Mouse (Mus musculus) CH12.LX (cell line): ENCODE data around the gene Scaf4.

Experiments
- CTCF ChIP-seq, 2 experiments: IDR thresholded peaks in 1 of 2; conservative IDR thresholded peaks in 1 of 2; 2 replicates each; pipeline ENCODE4 v1.5.1; 2011 to 2012; ENCODE audit warnings: low read depth in 2 of 2, low read length in 2 of 2, improper control_type of control experiment in 1 of 2, inconsistent platforms in 1 of 2, mild to moderate bottlenecking in 1 of 2, moderate library complexity in 1 of 2
- ELF1 ChIP-seq: IDR thresholded peaks from 2 replicates; pipeline ENCODE4 v1.6.1; 2014; ENCODE audit warnings: low read depth, mild to moderate bottlenecking, inconsistent platforms, low read length, improper control_type of control experiment
- EP300 ChIP-seq: IDR thresholded peaks from 2 replicates; pipeline ENCODE4 v1.6.1; 2011; ENCODE audit warnings: low read length, improper control_type of control experiment
- MAFK ChIP-seq: IDR thresholded peaks from 2 replicates; pipeline ENCODE4 v1.6.1; 2011; ENCODE audit warnings: low read length, improper control_type of control experiment; ENCODE audit not compliant: insufficient replicate concordance
- MYC ChIP-seq: IDR thresholded peaks from 2 replicates; pipeline ENCODE4 v1.6.1; 2011; ENCODE audit warnings: low read depth, mild to moderate bottlenecking, improper control_type of control experiment, low read length
- POLR2A ChIP-seq: IDR thresholded peaks from 2 replicates; pipeline ENCODE4 v1.6.1; 2011; ENCODE audit warnings: low read depth, mild to moderate bottlenecking, improper control_type of control experiment, low read length
- RAD21 ChIP-seq: IDR thresholded peaks from 2 replicates; pipeline ENCODE4 v1.6.1; 2011; ENCODE audit warnings: low read depth, mild to moderate bottlenecking, low read length, improper control_type of control experiment, moderate library complexity
- TCF12 ChIP-seq: IDR thresholded peaks from 2 replicates; pipeline ENCODE4 v1.6.1; 2014; ENCODE audit warnings: low read depth, mild to moderate bottlenecking, inconsistent platforms, low read length, improper control_type of control experiment

- TF ChIP-seq CTCF (conservative IDR thresholded peaks at IDR 0.05 in 1 of 2, IDR thresholded peaks at IDR 0.05 in 1 of 2; ENCODE audit: low read depth in 2 of 2, low read length in 2 of 2) (no peak), EP300 (no peak), POLR2A (no peak), ELF1 (no peak), MAFK (no peak), RAD21 (no peak), TCF12 (no peak), MYC (no peak)
Measured at GRCm38 (mm10) chr16:90265106-90265505, 19.2 kb downstream of the Scaf4 start.
